Mouse (Mus musculus) cerebral cortex, adult 2 months (tissue): Measurements from ENCODE around the gene Tbc1d25.

Experiments used
- WGBS: fragments of 180-500 bp; shearing (Covaris S2); methylation state at CpG from one replicate; pipeline ENCODE4 v1.1.7; 2018; 5-methylcytosine and 5-hydroxymethylcytosine counted together

Gene Tbc1d25

DNA sequence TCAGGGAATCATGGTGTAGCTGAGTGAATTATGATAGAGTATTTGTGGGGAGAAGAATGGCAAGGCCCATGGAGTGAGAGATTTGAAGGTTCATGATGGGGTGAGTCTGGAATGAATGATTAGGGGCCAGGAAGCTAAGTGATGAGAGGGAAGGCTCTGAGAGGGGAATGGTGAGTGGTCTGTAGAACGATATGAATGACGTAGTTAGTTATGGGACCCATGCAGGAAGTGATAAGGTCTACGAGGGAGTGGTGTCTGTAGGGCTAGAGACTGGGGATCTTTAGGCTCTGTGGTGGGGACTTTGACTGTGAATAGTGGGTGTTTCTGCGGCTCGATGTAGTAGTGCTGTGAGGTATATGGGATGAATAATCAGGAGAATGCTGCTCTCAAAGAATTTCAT lies 3.7 kb upstream of the Tbc1d25 start:
- WGBS = 92% methylated on average over 5 of the region's 5 CpGs

DNA sequence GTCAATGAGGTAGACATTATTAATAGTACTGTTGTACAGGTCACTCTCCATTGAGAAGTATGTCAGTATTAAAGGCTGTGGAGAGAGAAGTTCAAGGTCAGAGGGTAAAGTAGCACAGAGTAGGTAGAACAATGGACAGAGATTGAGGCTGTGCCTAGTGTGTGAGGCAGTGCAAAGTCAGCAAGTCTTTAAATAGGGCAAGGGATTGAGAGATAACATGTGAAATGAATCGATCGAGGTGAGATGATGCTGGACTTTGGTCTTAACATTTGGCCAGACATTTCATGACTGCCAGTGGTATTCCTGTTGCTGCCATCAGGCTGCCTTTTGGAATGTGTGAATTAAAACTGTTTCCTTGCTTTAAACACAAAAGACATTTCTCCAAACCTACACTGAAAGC lies 2.9 kb upstream of the Tbc1d25 start:
- 90% methylated on average over 2 of the region's 2 CpGs for WGBS

DNA sequence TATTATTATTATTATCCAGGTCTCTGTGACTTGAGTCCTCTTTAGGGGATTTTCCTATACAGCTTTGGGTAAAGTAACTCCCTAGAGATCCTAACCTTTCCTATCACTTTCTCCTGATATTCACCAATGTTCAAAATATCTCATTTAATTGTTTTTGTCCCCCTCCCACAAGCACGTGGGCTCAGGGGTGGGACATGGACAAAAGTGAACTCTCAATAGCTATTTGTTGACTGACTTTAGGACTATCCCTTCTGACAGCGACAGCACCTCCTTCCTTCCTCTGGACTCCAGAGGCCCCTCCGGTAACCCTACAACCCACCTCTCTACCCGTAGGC lies 845 bp downstream of the Tbc1d25 start:
- 4% methylated on average over 4 of the region's 4 CpGs for WGBS

DNA sequence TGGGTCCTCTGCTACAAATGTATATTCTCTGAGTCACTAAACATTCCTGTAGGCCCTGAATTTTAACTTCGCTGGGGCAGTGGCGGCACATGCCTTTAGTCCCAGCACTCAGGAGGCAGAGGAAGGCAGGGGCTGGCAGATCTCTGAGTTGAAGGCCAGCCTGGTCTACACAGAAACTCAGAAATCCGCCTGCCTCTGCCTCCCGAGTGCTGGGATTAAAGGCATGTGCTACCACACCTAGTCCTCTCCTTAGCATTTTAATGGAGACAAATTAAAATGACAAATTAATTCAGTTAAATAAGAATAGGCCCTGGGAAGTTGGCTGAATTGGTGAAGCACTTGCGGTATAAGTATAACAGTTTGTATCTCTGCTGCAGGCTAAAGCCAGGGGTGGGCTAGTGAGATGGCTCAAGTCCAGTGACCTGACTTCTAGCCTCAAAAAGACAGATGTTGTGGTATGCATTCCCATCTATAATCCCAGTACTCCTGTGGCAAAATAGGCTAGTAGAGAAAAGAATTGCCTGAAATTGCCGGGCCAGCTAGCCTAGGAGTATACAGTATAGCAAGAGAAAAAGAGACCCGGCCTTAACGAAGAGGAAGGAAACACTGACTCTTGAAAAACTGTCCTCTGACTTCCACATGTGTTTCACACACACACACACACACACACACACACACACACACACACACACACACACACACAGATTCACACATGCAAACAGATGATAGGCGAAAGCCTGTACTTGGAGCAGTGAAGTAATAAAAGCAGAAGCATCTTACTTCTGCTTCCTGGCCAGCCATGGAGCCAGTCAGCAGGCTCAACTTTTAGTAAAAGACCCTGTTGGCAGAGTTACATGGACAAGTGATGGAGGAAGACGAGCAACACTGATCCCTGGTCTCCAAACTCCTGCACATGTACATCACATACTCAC lies 8.0 kb downstream of the Tbc1d25 start:
- 89% methylated on average over 8 of the region's 10 CpGs for WGBS

DNA sequence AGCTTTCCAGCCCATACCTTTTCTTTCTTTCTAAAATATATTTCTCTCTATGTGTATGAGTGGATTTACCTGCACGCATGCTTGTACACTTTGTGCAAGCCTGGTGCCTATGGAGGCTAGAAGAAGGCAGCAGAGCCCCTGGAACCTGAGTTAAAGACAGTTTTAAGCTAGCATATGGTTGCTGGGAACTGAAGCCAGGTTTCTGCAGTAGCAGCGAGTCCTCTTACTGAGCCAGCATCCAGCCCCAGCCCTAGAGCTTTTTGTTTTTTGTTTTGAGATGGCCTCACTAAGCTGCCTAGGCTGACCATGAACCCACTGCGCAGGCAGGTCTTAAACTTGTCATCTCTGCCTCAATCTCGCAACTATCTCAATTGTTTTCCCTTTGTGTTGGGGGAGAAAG lies 11.5 kb downstream of the Tbc1d25 start:
- 81% methylated on average over 4 of the region's 4 CpGs for whole genome bisulfite sequencing

DNA sequence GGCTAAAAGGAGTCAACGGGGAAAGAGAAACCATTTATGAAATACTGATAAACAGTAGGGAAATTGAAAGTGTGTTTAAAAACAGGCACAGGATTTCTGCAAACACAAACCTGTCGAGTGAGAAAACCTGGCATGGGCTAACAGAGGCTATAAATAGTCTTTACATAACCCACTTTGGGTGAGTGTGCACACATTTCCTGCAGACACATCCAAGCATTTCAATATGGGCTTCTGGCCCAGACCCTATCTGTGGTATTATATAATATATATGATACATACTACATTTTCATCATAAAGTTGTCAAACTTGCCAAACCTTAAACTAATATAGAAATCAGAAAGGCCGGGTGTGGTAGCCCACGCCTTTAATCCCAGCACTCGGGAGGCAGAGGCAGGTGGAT lies 12.9 kb downstream of the Tbc1d25 start:
- 42% methylated on average over 5 of the region's 5 CpGs for WGBS

DNA sequence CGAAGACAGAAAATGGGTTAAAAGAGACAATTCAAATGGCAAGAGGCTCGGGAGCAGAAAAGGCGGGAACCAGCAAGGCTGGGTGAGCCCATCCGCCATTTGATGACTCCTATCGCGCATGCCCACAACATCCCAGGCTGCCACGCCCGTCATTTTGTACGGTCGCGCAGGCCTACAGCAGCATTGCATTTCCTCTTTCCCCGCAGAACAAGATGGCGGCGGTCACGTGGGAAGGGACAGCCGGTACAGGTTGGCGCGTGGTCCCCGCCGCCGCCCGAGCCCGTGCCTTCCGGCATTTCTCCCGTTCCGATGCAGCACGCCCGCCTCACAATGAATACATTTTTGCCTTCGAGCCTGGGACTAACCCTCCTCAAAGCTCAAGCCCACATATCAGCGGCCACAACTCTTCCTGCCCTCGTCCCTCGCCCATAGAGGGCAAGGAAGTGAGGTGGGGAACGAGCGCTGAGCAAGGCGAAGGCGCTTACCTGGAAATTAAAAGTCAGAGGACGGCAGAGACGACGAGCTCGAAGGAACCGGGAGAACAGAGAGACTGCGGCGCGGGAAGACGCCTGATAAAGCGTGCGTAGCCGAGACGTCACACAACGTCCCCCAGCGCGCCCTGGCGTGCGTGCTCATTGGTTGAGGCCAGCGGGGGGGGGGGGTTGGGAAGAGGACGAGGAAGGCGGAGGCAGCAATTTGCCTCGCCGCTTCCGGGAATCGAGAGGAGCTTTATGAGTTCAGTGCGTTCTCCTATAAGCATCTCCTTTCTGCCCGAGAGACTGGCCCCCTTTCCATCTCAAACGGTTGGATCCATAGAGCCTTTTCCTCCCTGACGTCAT lies 30.6 kb downstream of the Tbc1d25 start, which contains the start of gene Rbm3:
TSS of gene Rbm3 (minus strand) at position 728 of the 839 bp plus-strand sequence.
- 2% methylated on average over 62 of the region's 65 CpGs for WGBS

DNA sequence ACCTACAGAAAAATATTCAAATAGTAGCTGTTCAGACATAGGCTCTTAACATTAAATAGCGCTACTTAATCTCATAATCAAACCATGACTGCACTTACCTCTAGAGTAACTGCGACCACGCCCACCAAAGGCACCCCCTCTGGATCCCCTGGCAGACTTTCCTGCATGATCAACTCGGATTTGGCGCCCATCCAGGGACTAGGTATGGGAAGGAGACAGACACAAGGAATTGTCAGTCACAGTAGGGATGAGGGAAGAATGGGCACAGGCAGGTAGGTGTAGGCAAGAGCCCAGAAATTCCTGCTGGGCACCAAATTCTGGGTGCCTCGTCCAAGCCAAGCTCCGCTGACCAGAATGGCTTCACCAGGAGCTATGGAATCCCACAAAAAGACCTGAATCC lies 32.2 kb downstream of the Tbc1d25 start:
- 51% methylated on average over 7 of the region's 7 CpGs for WGBS

DNA sequence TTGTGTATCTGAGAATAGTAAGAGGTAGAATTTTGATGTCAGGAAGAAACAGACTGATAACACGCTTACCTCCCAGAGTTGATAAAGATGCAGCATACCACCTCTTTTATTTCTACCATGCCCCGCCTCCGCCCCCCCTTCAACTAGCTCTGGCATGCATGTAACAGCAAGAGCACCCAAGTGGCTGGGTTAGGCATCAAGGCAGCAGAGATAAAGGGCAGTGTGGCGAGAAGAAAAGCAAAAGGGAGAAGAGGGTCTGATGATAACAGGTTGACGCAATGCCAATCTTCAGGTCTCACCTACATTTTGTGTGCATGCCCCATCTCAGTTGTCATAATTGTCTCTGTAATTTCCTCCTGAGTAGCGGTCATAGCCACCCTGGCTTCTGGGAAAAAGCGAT lies 33.0 kb downstream of the Tbc1d25 start:
- WGBS = 80% methylated on average over 7 of the region's 7 CpGs

DNA sequence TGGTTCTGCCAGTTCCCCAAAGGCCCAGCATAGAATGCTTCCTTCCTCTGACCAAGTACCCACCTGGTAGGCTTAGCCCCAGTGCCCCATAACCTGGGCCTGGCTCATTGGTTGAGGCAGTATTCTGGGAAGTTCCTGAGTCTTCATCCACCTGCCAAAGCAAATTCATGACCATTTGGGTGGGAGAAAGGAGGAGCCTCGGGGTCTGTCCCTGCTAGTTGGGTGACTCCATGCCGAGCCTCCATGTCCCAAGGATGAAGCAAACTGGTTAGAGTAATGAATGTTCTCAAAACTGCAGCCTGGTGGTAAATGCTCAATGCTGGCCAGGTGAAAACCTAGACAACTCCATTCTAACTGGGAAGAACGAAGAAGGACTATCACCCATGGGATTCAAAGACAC lies 34.9 kb downstream of the Tbc1d25 start:
- WGBS = 66% methylated on average over 3 of the region's 3 CpGs

DNA sequence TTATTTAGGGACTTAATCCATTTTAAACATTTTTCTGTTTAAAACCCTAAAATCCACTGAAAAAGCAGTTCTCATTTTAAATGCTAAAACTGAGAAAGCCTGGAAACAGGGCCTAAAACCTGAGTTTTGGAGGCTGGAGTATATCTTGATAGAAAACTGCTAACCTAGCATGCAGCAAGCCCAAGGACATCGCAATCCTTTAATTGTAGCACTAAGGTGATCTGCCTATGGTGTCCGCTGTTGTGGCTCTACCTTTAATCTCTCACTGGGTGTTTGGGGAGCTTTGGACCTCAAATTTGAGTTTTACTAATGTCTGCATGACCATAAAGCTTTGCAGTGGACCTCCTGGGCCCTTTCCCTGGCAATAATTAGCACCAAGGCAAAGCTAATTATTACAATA lies 35.5 kb downstream of the Tbc1d25 start:
- 88% methylated on average over 2 of the region's 2 CpGs for WGBS

DNA sequence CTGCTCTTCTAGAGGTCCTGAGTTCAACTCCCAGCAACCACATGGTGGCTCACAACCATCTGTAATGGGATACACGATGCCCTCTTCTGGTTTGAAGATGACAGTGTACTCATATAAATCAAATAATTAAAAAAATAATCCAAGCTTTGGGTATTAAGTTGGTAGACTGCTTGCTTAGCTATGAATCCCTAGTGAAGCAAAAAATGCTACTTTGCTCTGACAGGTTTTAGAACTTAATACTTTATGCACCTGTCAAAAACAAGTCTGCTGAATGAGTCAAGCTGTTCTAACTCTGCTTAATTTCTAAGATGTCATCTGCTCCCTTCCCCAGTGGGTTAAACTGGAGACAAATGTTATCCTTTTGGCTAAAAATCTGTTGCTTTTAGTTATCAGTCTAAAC lies 36.5 kb downstream of the Tbc1d25 start:
- WGBS = 55% methylated on average over 1 of the region's 1 CpGs

DNA sequence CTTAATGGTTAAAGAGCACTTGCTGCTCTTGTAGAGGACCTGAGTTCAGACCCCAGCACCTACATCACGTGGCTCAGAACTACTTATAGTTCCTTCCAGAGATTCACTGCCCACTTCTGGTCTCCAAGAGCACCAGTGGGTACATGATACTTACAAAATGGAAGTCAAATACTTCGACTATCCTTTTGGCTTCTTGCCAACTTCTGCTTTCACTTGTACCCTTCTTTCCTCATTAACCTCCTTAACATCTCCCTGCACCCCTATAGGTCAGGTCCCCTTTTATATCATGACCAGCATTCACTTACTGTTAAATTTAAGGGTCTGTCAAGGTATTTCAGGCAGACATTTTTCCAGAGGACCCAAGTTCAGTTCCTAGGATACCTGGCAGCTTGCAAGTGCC lies 40.1 kb downstream of the Tbc1d25 start:
- 38% methylated on average over 2 of the region's 2 CpGs for WGBS

DNA sequence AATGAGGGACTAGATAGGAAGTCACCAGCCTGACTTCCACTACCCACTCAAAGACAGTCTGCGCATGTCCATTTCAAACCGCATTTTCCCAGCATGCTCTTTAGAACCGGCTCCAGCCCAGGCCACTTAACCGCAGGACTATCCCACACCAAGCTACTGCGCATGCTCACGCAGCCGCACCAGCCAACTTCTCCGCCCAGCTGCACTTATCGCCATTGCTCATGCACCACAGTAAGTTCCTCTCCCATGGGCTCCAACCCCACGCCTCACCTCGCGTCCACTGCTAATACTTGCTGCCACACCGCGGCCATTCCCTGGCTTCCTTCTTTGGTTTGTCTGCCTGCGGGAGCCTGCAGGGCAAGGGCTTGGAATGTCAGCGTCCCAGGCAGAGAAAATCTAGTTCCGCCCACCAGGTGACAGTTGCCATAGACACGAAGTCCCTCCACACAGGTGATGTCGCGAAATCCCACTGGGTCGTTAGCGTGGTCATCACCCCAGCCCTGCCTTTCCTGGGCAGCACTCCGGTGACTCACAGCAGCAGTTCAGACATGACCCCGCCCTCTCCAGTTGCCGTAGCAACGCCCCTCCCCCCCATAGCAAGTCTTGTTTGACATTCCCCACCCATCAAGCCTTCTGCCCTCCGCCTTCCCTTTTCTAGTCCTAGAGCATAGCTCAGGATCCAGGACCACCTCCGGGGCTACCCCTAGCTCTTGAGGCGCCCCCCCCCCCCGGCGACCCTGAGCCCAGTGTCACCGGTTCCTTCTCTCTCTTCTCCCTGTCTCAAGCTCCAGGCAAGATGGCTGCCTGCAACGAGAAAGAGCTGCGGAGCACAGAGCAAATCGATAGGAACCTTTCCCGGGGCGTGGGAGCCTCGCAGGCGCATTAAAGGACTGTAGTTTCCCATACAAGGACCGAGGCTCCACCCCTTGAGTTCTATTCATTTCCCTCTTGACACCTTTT lies 43.7 kb downstream of the Tbc1d25 start, which contains the start of gene Wdr13:
TSS of gene Wdr13 (minus strand) at position 876 of the 960 bp plus-strand sequence.
- WGBS = 5% methylated on average over 39 of the region's 40 CpGs

DNA sequence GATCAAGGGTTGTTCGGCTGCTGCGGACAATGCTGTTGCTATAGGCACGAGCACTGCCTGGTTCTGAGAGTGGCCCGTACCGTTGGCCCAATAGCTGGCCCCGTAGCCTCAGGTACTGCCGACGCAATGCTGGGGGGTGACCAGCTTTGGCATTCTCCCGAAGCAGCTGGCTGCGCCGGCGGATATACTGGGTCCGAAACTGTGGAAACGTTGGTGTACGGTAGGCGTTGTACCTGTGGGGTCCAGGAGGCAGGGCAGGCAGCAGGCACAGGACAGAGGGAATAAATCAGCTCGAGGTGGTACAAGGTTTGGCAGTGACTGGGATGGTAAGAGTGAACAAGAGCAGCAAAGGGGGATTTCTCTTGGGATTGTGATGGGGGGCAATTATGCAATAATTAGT lies 44.6 kb downstream of the Tbc1d25 start:
- WGBS = 92% methylated on average over 17 of the region's 17 CpGs

DNA sequence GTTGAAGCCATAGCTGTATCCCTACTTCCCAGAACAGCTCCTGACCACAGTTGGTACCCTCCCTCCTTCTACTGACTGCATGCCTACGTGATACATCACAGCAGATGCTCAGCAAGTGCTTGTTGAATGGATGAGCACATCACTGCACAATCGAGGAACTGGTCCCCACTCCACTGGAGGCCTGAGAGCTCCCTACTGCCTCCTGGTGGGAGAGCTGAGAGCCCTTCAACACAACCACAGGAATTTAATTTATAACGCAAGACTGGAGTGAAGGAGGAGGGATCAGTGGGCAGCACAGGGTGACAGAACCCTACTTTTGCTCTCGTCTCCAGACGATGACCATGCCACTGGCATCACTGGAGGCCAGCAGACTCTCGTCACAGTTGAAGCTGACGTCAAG lies 50.7 kb downstream of the Tbc1d25 start:
- WGBS = 68% methylated on average over 7 of the region's 7 CpGs

DNA sequence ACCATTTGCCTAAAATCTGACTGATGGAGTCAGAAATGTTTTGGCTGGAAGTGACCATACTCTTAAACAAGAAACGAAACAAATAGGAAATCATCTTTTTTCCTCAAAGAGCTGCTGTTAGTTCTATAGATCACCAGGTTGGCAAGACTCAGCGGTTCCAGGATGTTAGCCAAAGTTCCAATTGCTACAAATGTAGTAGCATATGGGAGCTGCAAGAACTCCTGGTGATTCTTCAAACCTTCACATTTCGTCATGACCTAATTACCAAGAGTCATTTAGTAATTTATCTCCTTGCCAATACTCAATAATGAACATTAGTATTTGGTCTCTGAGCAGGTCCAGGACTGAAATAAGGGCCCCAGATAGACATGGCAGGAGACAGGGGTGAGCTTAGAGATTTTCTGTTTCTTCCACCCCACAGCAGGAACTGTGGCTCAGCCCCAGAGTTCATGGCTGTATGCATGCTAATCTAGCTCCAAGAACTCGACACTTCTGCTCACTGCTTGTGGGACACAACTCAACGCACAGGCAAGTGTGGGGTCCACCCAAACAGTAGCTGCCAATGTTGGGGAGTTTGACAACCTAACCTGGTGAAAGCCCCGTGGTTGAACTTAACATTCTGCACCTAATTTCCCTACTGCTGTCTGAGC lies 52.0 kb downstream of the Tbc1d25 start:
- 77% methylated on average over 6 of the region's 6 CpGs for WGBS

DNA sequence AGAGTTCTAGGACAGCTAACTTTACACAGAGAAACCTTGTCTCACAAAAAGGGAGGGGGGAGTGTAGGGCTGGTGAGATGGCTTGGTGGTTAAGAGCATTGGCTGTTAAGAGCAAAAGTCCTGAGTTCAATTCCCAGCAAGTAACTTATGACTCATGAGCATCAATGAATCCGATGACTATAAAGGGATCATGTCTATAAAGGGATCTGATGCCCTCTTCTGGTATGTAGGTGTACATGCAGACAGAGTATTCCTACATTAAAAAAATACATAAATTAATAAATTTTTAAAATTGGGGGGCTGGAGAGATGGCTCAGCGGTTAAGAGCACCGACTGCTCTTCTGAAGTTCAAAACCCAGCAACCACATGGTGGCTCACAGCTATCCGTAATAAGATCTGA lies 60.7 kb downstream of the Tbc1d25 start:
- 65% methylated on average over 4 of the region's 4 CpGs for WGBS

DNA sequence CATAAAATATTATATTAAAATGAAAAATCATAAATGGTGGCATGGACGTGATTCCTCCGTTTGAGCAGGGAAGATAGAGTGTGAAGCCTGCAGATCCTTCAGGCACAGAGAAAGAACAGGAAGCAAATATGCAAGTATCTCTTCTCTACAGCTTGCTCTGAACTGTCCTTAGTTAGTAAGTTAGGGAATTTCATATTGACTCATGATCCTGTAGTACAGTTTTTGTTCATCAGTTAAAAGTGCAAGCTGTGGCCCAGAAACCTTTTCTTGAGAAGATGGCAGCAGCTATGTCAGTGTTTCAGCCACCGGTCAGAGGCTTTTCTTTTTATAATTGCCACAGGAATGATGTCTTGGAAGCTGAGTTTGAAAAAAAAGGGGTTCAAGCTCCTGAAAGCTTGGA lies 71.0 kb downstream of the Tbc1d25 start:
- 91% methylated on average over 3 of the region's 3 CpGs for WGBS
